Mouse (Mus musculus): ENCODE measurements around the gene Nav2. TPM values are rescaled to one million over a fixed set of nuclear protein-coding genes. Genes with fewer than 3 reads are reported as not detected.

Gene Nav2
- polyA plus RNA-seq, 1 experiment from 2014 or later: 34.2 TPM

- Histone ChIP-seq H3K9ac (ENCODE audit: low read length) (no peak overlapping the region), H3K36me3 (ENCODE audit: control insufficient read depth, insufficient read depth) (no peaks in the 10 kb centered on the region), H3K27me3 (ENCODE audit: control insufficient read depth, insufficient read depth, low read length) (no peaks in the 10 kb centered on the region), H3K9me3 (replicated peaks; ENCODE audit: control insufficient read depth, low read length) (no peaks in the 10 kb centered on the region), H3K4me3 (ENCODE audit: low read length) (no peak overlapping the region), H3K27ac (ENCODE audit: low read length) (0 out of 2 replicates have a peak overlapping the region, but pooled peaks have one; percentile 7), H3K4me1 (ENCODE audit: control insufficient read depth, insufficient read depth, low read length) (peaks cover 26% of the 10 kb centered on the region), H3K4me2 (ENCODE audit: low read depth, low read length) (no peak overlapping the region)
- no peak for ATAC-seq (replicated peaks; ENCODE audit: extremely low read depth, insufficient read depth, low FRiP score)
- 58% methylated on average over 5 of the region's 5 CpGs for WGBS
Measured at GRCm38 (mm10) chr7:49183696-49184095, 275.2 kb downstream of the Nav2 start.

- ATAC-seq (replicated peaks; ENCODE audit: extremely low read depth, insufficient read depth, low FRiP score): no peak
- peaks cover 22% of the 10 kb centered on the region for H3K4me1 ChIP-seq (ENCODE audit: control insufficient read depth, insufficient read depth, low read length)
Measured at GRCm38 (mm10) chr7:49185991-49186390, 277.5 kb downstream of the Nav2 start.

GRCm38 (mm10) chr7:49189364-49189763 is 280.8 kb downstream of the Nav2 start:
- ATAC-seq (replicated peaks; ENCODE audit: extremely low read depth, insufficient read depth, low FRiP score): no peak
- H3K4me2 ChIP-seq (ENCODE audit: low read depth, low read length): no peak overlapping the region
- H3K27ac ChIP-seq (ENCODE audit: low read length): no peak overlapping the region
- H3K27me3 ChIP-seq (ENCODE audit: control insufficient read depth, insufficient read depth, low read length): 0 out of 2 replicates have a peak, but pooled peaks cover 2% of the 10 kb centered on the region
- 91% methylated on average over 5 of the region's 5 CpGs for WGBS
- no peak overlapping the region for H3K4me3 ChIP-seq (ENCODE audit: low read length)
- H3K9me3 ChIP-seq (replicated peaks; ENCODE audit: control insufficient read depth, low read length): no peaks in the 10 kb centered on the region
- peaks cover 26% of the 10 kb centered on the region for H3K4me1 ChIP-seq (ENCODE audit: control insufficient read depth, insufficient read depth, low read length)
- no peaks in the 10 kb centered on the region for H3K36me3 ChIP-seq (ENCODE audit: control insufficient read depth, insufficient read depth)
- H3K9ac ChIP-seq (ENCODE audit: low read length): no peak overlapping the region

More at GRCm38 (mm10) chr7:49185991-49186390, 277.5 kb downstream of the Nav2 start:
- Histone ChIP-seq H3K27ac (ENCODE audit: low read length) (no peak overlapping the region), H3K9me3 (replicated peaks; ENCODE audit: control insufficient read depth, low read length) (no peaks in the 10 kb centered on the region), H3K9ac (ENCODE audit: low read length) (no peak overlapping the region), H3K4me3 (ENCODE audit: low read length) (no peak overlapping the region), H3K36me3 (ENCODE audit: control insufficient read depth, insufficient read depth) (no peaks in the 10 kb centered on the region), H3K4me2 (ENCODE audit: low read depth, low read length) (no peak overlapping the region), H3K27me3 (ENCODE audit: control insufficient read depth, insufficient read depth, low read length) (no peaks in the 10 kb centered on the region)
- 77% methylated on average over 5 of the region's 5 CpGs for WGBS

GRCm38 (mm10) chr7:49190231-49190985 is 281.9 kb downstream of the Nav2 start:
- no peaks in the 10 kb centered on the region for H3K9me3 ChIP-seq (replicated peaks; ENCODE audit: control insufficient read depth, low read length)
- H3K4me3 ChIP-seq (ENCODE audit: low read length): no peak overlapping the region
- no peak overlapping the region for H3K4me2 ChIP-seq (ENCODE audit: low read depth, low read length)
- ATAC-seq (replicated peaks; ENCODE audit: extremely low read depth, insufficient read depth, low FRiP score): no peak
- 74% methylated on average over 4 of the region's 4 CpGs for WGBS
- H3K27ac ChIP-seq (ENCODE audit: low read length): no peak overlapping the region
- peaks cover 23% of the 10 kb centered on the region for H3K4me1 ChIP-seq (ENCODE audit: control insufficient read depth, insufficient read depth, low read length)
- 0 out of 2 replicates have a peak, but pooled peaks cover 2% of the 10 kb centered on the region for H3K27me3 ChIP-seq (ENCODE audit: control insufficient read depth, insufficient read depth, low read length)
- no peaks in the 10 kb centered on the region for H3K36me3 ChIP-seq (ENCODE audit: control insufficient read depth, insufficient read depth)
- H3K9ac ChIP-seq (ENCODE audit: low read length): no peak overlapping the region

- Histone ChIP-seq H3K4me1 (ENCODE audit: control insufficient read depth, insufficient read depth, low read length) (peaks cover 23% of the 10 kb centered on the region), H3K27ac (ENCODE audit: low read length) (0 out of 2 replicates have a peak overlapping the region, but pooled peaks have one; percentile 16), H3K9ac (ENCODE audit: low read length) (no peak overlapping the region), H3K36me3 (ENCODE audit: control insufficient read depth, insufficient read depth) (no peaks in the 10 kb centered on the region), H3K27me3 (ENCODE audit: control insufficient read depth, insufficient read depth, low read length) (0 out of 2 replicates have a peak, but pooled peaks cover 2% of the 10 kb centered on the region), H3K4me3 (ENCODE audit: low read length) (no peak overlapping the region), H3K9me3 (replicated peaks; ENCODE audit: control insufficient read depth, low read length) (no peaks in the 10 kb centered on the region), H3K4me2 (ENCODE audit: low read depth, low read length) (no peak overlapping the region)
- ATAC-seq (replicated peaks; ENCODE audit: extremely low read depth, insufficient read depth, low FRiP score): no peak
- WGBS: 43% methylated on average over 7 of the region's 7 CpGs
Measured at GRCm38 (mm10) chr7:49191081-49191678, 282.7 kb downstream of the Nav2 start.

GRCm38 (mm10) chr7:49192061-49192695 is 283.7 kb downstream of the Nav2 start:
- Histone ChIP-seq H3K9me3 (replicated peaks; ENCODE audit: control insufficient read depth, low read length) (no peaks in the 10 kb centered on the region), H3K4me1 (ENCODE audit: control insufficient read depth, insufficient read depth, low read length) (peaks cover 23% of the 10 kb centered on the region), H3K27me3 (ENCODE audit: control insufficient read depth, insufficient read depth, low read length) (0 out of 2 replicates have a peak, but pooled peaks cover 2% of the 10 kb centered on the region), H3K36me3 (ENCODE audit: control insufficient read depth, insufficient read depth) (no peaks in the 10 kb centered on the region), H3K4me3 (ENCODE audit: low read length) (no peak overlapping the region), H3K27ac (ENCODE audit: low read length) (no peak overlapping the region), H3K4me2 (ENCODE audit: low read depth, low read length) (no peak overlapping the region), H3K9ac (ENCODE audit: low read length) (no peak overlapping the region)
- 41% methylated on average over 2 of the region's 2 CpGs for WGBS
- no peak for ATAC-seq (replicated peaks; ENCODE audit: extremely low read depth, insufficient read depth, low FRiP score)

GRCm38 (mm10) chr7:49195711-49196147 is 287.2 kb downstream of the Nav2 start:
- 0 out of 2 replicates have a peak, but pooled peaks cover 2% of the 10 kb centered on the region for H3K27me3 ChIP-seq (ENCODE audit: control insufficient read depth, insufficient read depth, low read length)
- H3K4me3 ChIP-seq (ENCODE audit: low read length): no peak overlapping the region
- H3K9ac ChIP-seq (ENCODE audit: low read length): no peak overlapping the region
- H3K9me3 ChIP-seq (replicated peaks; ENCODE audit: control insufficient read depth, low read length): no peaks in the 10 kb centered on the region
- H3K27ac ChIP-seq (ENCODE audit: low read length): no peak overlapping the region
- 40% methylated on average over 5 of the region's 5 CpGs for whole genome bisulfite sequencing
- peaks cover 20% of the 10 kb centered on the region for H3K4me1 ChIP-seq (ENCODE audit: control insufficient read depth, insufficient read depth, low read length)
- H3K4me2 ChIP-seq (ENCODE audit: low read depth, low read length): no peak overlapping the region
- no peaks in the 10 kb centered on the region for H3K36me3 ChIP-seq (ENCODE audit: control insufficient read depth, insufficient read depth)
- ATAC-seq (replicated peaks; ENCODE audit: extremely low read depth, insufficient read depth, low FRiP score): no peak

- no peak for ATAC-seq (replicated peaks; ENCODE audit: extremely low read depth, insufficient read depth, low FRiP score)
- Histone ChIP-seq H3K4me2 (ENCODE audit: low read depth, low read length) (no peak overlapping the region), H3K4me3 (ENCODE audit: low read length) (no peak overlapping the region), H3K27ac (ENCODE audit: low read length) (no peak overlapping the region), H3K36me3 (ENCODE audit: control insufficient read depth, insufficient read depth) (no peaks in the 10 kb centered on the region), H3K9me3 (replicated peaks; ENCODE audit: control insufficient read depth, low read length) (no peaks in the 10 kb centered on the region), H3K27me3 (ENCODE audit: control insufficient read depth, insufficient read depth, low read length) (no peaks in the 10 kb centered on the region), H3K9ac (ENCODE audit: low read length) (no peak overlapping the region), H3K4me1 (ENCODE audit: control insufficient read depth, insufficient read depth, low read length) (no peaks in the 10 kb centered on the region)
- 34% methylated on average over 6 of the region's 6 CpGs for WGBS
Measured at GRCm38 (mm10) chr7:49199366-49199765, 290.9 kb downstream of the Nav2 start.

- H3K9ac ChIP-seq (ENCODE audit: low read length): no peak overlapping the region
Measured at GRCm38 (mm10) chr7:49200270-49200669, 291.8 kb downstream of the Nav2 start.

More at GRCm38 (mm10) chr7:49200270-49200669, 291.8 kb downstream of the Nav2 start:
- Histone ChIP-seq H3K4me1 (ENCODE audit: control insufficient read depth, insufficient read depth, low read length) (no peaks in the 10 kb centered on the region), H3K27me3 (ENCODE audit: control insufficient read depth, insufficient read depth, low read length) (no peaks in the 10 kb centered on the region), H3K9me3 (replicated peaks; ENCODE audit: control insufficient read depth, low read length) (no peaks in the 10 kb centered on the region), H3K4me3 (ENCODE audit: low read length) (no peak overlapping the region), H3K27ac (ENCODE audit: low read length) (no peak overlapping the region), H3K36me3 (ENCODE audit: control insufficient read depth, insufficient read depth) (no peaks in the 10 kb centered on the region), H3K4me2 (ENCODE audit: low read depth, low read length) (no peak overlapping the region)
- WGBS: 73% methylated on average over 6 of the region's 6 CpGs
- ATAC-seq (replicated peaks; ENCODE audit: extremely low read depth, insufficient read depth, low FRiP score): no peak

Data from heart, embryonic 16.5 days (tissue).